Mouse (Mus musculus) heart, postnatal 4 days (tissue): ENCODE data around the gene Uqcrc2. TPM values are rescaled to one million over a fixed set of nuclear protein-coding genes. Genes with fewer than 3 reads are reported as not detected.
A peak's percentile ranks its signal among the peaks of the same experiment; 100 is the strongest.

ENCODE experiments used
- DNase-seq: peaks from one replicate; pipeline ENCODE4 v3.0.0; 2021
- total RNA-seq, 2 experiments: library from RNA; stranded (reverse); gene quantifications; 2 replicates each; pipeline ENCODE4 v1.2.3; 2021

Gene Uqcrc2
- total RNA-seq, 2 experiments from 2014 or later = 820 to 827 TPM

GRCm38 (mm10) chr7:120690634-120691033 lies 55.7 kb downstream of the Uqcrc2 start:
- DNase-seq = peak; percentile 22

DNA sequence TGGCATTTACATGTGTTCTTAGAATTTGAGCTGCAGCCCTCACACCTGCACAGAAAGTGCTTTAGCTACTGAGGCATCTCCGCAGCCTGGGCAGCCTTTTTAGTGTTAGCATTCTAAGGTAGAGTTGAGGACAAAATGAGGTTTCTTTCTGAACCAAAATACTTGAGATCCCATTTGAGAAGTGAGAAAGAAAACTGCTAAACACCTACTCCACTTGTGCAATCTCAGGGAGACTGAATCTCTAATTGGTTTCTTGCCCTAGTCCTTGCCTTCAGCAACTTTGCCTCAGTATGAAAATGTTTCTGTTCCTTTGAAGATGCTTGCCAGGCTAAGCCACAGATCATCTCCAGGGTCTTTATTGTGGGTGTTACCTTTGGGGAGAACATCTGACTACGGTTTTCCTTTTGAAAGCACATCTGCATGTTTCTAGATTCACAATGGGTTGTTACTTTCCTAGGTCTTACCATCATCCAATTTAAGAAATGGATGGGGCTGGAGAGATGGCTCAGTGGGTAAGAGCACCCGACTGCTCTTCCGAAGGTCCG lies 58.9 kb downstream of the Uqcrc2 start:
- no peak for DNase-seq

- no peak for DNase-seq
Observed at GRCm38 (mm10) chr7:120695196-120695595, 60.2 kb downstream of the Uqcrc2 start.

GRCm38 (mm10) chr7:120695641-120696040 lies 60.7 kb downstream of the Uqcrc2 start:
- DNase-seq = no peak

DNA sequence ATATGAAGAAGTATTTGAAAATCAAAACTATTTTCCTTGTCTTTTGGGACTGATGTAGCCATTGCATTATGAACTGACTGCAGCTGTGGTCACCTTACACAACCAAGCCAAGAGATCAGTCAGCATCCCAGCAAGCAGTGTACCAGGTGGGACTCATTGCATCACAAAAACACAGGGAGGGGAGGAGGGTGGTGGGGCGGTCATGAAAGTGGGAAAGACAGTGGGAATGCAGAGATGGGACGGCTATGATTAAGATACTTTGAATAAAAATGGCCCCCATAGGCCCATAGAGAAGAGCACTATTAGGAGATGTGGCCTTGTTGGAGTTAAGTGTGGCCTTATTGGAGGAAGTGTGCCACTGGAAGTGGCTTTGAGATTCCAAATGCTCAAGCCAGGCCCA lies 61.4 kb downstream of the Uqcrc2 start:
- DNase-seq = no peak

- DNase-seq = no peak
Observed at GRCm38 (mm10) chr7:120699586-120699985, 64.6 kb downstream of the Uqcrc2 start.

GRCm38 (mm10) chr7:120703888-120704287 lies 68.9 kb downstream of the Uqcrc2 start:
- DNase-seq = no peak

Other genes with a start within 250 kb of the Uqcrc2 start
- gene Abca16, start 225.5 kb upstream of the Uqcrc2 start, total RNA-seq = not detected
- gene Pdzd9, start 35.2 kb downstream of the Uqcrc2 start, total RNA-seq = not detected
- gene Mosmo, start 42.4 kb downstream of the Uqcrc2 start, total RNA-seq = 10 to 100 TPM; 30.0 to 33.6 TPM
- 1 to 10 TPM; 1.1 to 1.4 TPM for gene Vwa3a, start 104.1 kb downstream of the Uqcrc2 start, total RNA-seq
- not detected for gene Gm5737, start 177.2 kb downstream of the Uqcrc2 start, total RNA-seq
- gene Eef2k, start 207.7 kb downstream of the Uqcrc2 start, total RNA-seq = 10 to 100 TPM; 36.9 to 38.0 TPM